Comparison of ENCODE assay signal across 12 mouse cellular contexts in genomic region chr4:33545577-33545879, GRCm38 (mm10).
A peak's percentile ranks its signal among the peaks of the same experiment; 100 is the strongest.
DNase-seq lines count a peak whose midpoint lies in the region; ATAC-seq and TF ChIP-seq lines count a peak whose summit lies in the region.
"Had no signal": no experiment of that assay in that cellular context is flagged by ENCODE, and none has a peak within 500 bp of the region (broad histone marks: within the 10 kb centered on the region; RNA-seq: fewer than 3 reads in every experiment).

No protein-coding gene starts in this region.

- 7% methylated on average over 6 of the region's 6 CpGs for WGBS in forebrain, embryonic 16.5 days
- 50% methylated on average over 6 of the region's 6 CpGs for WGBS in limb, embryonic 10.5 days
- WGBS in neural tube, embryonic 14.5 days = 20% methylated on average over 6 of the region's 6 CpGs
- 79% methylated on average over 6 of the region's 6 CpGs for WGBS in liver, postnatal 0 days (ENCODE audit: insufficient replicate concordance)

- TF ChIP-seq EP300 in liver, postnatal 0 days (IDR thresholded peaks at IDR 0.05; ENCODE audit: low read depth) = no peak

- no peaks in the 10 kb centered on the region for H3K9me3 ChIP-seq in forebrain, embryonic 16.5 days (ENCODE audit: control insufficient read depth, low read length)
- H3K9me3 ChIP-seq in limb, embryonic 10.5 days (replicated peaks) = no peaks in the 10 kb centered on the region
- H3K9me3 ChIP-seq in neural tube, embryonic 14.5 days (ENCODE audit: control insufficient read depth, low read length) = no peaks in the 10 kb centered on the region
- no peaks in the 10 kb centered on the region for H3K9me3 ChIP-seq in liver, postnatal 0 days (ENCODE audit: low read length)
- H3K9me3 ChIP-seq: liver, embryonic 12.5 days had no signal

- H3K36me3 ChIP-seq in forebrain, embryonic 16.5 days (ENCODE audit: control insufficient read depth, insufficient read depth) = no peaks in the 10 kb centered on the region
- H3K36me3 ChIP-seq in limb, embryonic 10.5 days = no peaks in the 10 kb centered on the region
- no peaks in the 10 kb centered on the region for H3K36me3 ChIP-seq in neural tube, embryonic 14.5 days (ENCODE audit: control insufficient read depth, insufficient read depth, low read length)
- H3K36me3 ChIP-seq in liver, postnatal 0 days (replicated peaks; ENCODE audit: insufficient read depth, low read length) = no peaks in the 10 kb centered on the region
- H3K36me3 ChIP-seq: liver, embryonic 12.5 days had no signal

- intact Hi-C loops in left cerebral cortex, postnatal 4 days (cut with DNase I) = no loop called here
- intact Hi-C loops in left cerebral cortex, postnatal 25 days (cut with DNase I) = no loop called here

- H3K4me3 ChIP-seq in forebrain, embryonic 16.5 days (replicated peaks; ENCODE audit: low read length) = no peak overlapping the region
- no peak overlapping the region for H3K4me3 ChIP-seq in limb, embryonic 10.5 days
- no peak overlapping the region for H3K4me3 ChIP-seq in neural tube, embryonic 14.5 days (ENCODE audit: low read depth, low read length)
- no peak overlapping the region for H3K4me3 ChIP-seq in liver, postnatal 0 days (ENCODE audit: low read depth, low read length)
- H3K4me3 ChIP-seq: liver, embryonic 12.5 days had no signal

- H3K27ac ChIP-seq in forebrain, embryonic 16.5 days (ENCODE audit: low read length) = no peak overlapping the region
- no peak overlapping the region for H3K27ac ChIP-seq in limb, embryonic 10.5 days
- H3K27ac ChIP-seq in neural tube, embryonic 14.5 days (ENCODE audit: low read depth, low read length) = no peak overlapping the region
- H3K27ac ChIP-seq in liver, postnatal 0 days (ENCODE audit: low read depth) = no peak overlapping the region
- H3K27ac ChIP-seq: liver, embryonic 12.5 days had no signal

- H3K4me1 ChIP-seq in forebrain, embryonic 16.5 days (replicated peaks; ENCODE audit: control insufficient read depth, insufficient read depth, low read length) = peaks cover 13% of the 10 kb centered on the region
- peaks cover 10% of the 10 kb centered on the region for H3K4me1 ChIP-seq in limb, embryonic 10.5 days
- peaks cover 6% of the 10 kb centered on the region; the same call in 1 of the 2 replicates for H3K4me1 ChIP-seq in neural tube, embryonic 14.5 days (ENCODE audit: control insufficient read depth, insufficient read depth, low read length)
- H3K4me1 ChIP-seq in liver, postnatal 0 days (ENCODE audit: insufficient read depth) = no peaks in the 10 kb centered on the region
- H3K4me1 ChIP-seq: liver, embryonic 12.5 days had no signal

- peak; percentile 51; the same call in 1 of the 2 replicates for ATAC-seq in forebrain, embryonic 16.5 days
- peak; percentile 69; the same call in 1 of the 2 replicates for ATAC-seq in neural tube, embryonic 14.5 days (ENCODE audit: low read depth)
- no peak for ATAC-seq in liver, postnatal 0 days
- ATAC-seq: activated CD4-positive, CD25-positive, alpha-beta regulatory T cell, adult 4 months; liver, embryonic 12.5 days had no signal

- H3K9ac ChIP-seq in forebrain, embryonic 16.5 days (replicated peaks; ENCODE audit: low read depth, low read length) = no peak overlapping the region
- H3K9ac ChIP-seq in neural tube, embryonic 14.5 days (replicated peaks; ENCODE audit: low read depth, low read length) = no peak overlapping the region
- no peak overlapping the region for H3K9ac ChIP-seq in liver, postnatal 0 days (replicated peaks)
- H3K9ac ChIP-seq: liver, embryonic 12.5 days had no signal

- peak; percentile 41 for DNase-seq in left cerebral cortex, postnatal 4 days
- DNase-seq in left cerebral cortex, postnatal 25 days (ENCODE audit: low spot score in 2 of 2) = no peak
- DNase-seq in limb, embryonic 10.5 days (ENCODE audit: low spot score) = peak; percentile 28
- no peak for DNase-seq in spleen, adult 12 weeks (ENCODE audit: low spot score)
- DNase-seq in liver, postnatal 0 days = no peak
- no peak for DNase-seq in cerebellum, postnatal 4 days (ENCODE audit: low spot score in 2 of 2)
- DNase-seq: cerebellum, postnatal 25 days; thymus, adult 18-20 months had no signal

- no peaks in the 10 kb centered on the region for H3K27me3 ChIP-seq in forebrain, embryonic 16.5 days (replicated peaks; ENCODE audit: control insufficient read depth, insufficient read depth, low read length)
- no peaks in the 10 kb centered on the region for H3K27me3 ChIP-seq in limb, embryonic 10.5 days (ENCODE audit: low read depth, poor library complexity, severe bottlenecking)
- H3K27me3 ChIP-seq in neural tube, embryonic 14.5 days (ENCODE audit: control insufficient read depth, insufficient read depth, low read length) = no peaks in the 10 kb centered on the region
- no peaks in the 10 kb centered on the region for H3K27me3 ChIP-seq in liver, postnatal 0 days (ENCODE audit: insufficient read depth, low read length)

- no peak for TF ChIP-seq CTCF in liver, postnatal 0 days (IDR thresholded peaks at IDR 0.05; ENCODE audit: low read depth)

- 0 out of 2 replicates have a peak overlapping the region, but pooled peaks have one; percentile 16 for H3K4me2 ChIP-seq in forebrain, embryonic 16.5 days (ENCODE audit: low read length)
- no peak overlapping the region for H3K4me2 ChIP-seq in neural tube, embryonic 14.5 days (ENCODE audit: low read depth, low read length)
- no peak overlapping the region for H3K4me2 ChIP-seq in liver, postnatal 0 days (ENCODE audit: low read depth, low read length)
- H3K4me2 ChIP-seq: liver, embryonic 12.5 days had no signal

Comparison
In these comparisons a context has a peak if more than half of its experiments do, and no peak if none do; other contexts are left out.
1. DNase-seq: peak in left cerebral cortex, postnatal 4 days (single experiment) and limb, embryonic 10.5 days (single experiment); none in left cerebral cortex, postnatal 25 days (0 of 2), spleen, adult 12 weeks (single experiment), liver, postnatal 0 days (single experiment) and cerebellum, postnatal 4 days (0 of 2).